Mouse (Mus musculus) embryonic facial prominence, embryonic 13.5 days (tissue): ENCODE data around the gene Galnt4. TPM values are rescaled to one million over a fixed set of nuclear protein-coding genes. Genes with fewer than 3 reads are reported as not detected.
"Not testable (repeated sequence)": the region's sequence is repeated elsewhere in the genome, so short reads cannot be mapped to it uniquely, and the experiment has no call there.

Experiments used
- ATAC-seq: fragments of 200-750 bp; cut with Nextera tagmentation; 2 replicates; pipeline ENCODE4 v1.8.0; 2017; ENCODE audit warnings: low read depth; ENCODE audit not compliant: insufficient number of reproducible peaks, insufficient read depth, low FRiP score, low TSS enrichment
- H3K27ac ChIP-seq: fragments of 300-500 bp; sonication (generic); 2 replicates; pipeline ENCODE4 v1.5.1; 2015; ENCODE audit warnings: moderate library complexity, mild to moderate bottlenecking, inconsistent platforms
- H3K27me3 ChIP-seq: fragments of 300-500 bp; sonication (generic); 2 replicates; pipeline ENCODE4 v1.6.1; 2015; ENCODE audit warnings: mild to moderate bottlenecking, inconsistent platforms
- H3K36me3 ChIP-seq: fragments of 300-500 bp; sonication (generic); 2 replicates; pipeline ENCODE4 v1.6.1; 2015; ENCODE audit warnings: mild to moderate bottlenecking, inconsistent platforms
- H3K4me1 ChIP-seq: fragments of 300-500 bp; sonication (generic); 2 replicates; pipeline ENCODE4 v1.6.1; 2015; ENCODE audit warnings: inconsistent platforms
- H3K4me2 ChIP-seq: fragments of 300-500 bp; sonication (generic); 2 replicates; pipeline ENCODE4 v1.6.1; 2015; ENCODE audit warnings: moderate library complexity, mild to moderate bottlenecking, inconsistent platforms
- H3K4me3 ChIP-seq: fragments of 300-500 bp; sonication (generic); 2 replicates; pipeline ENCODE4 v1.5.1; 2015; ENCODE audit warnings: mild to moderate bottlenecking, inconsistent platforms
- H3K9ac ChIP-seq: fragments of 300-500 bp; sonication (generic); 2 replicates; pipeline ENCODE4 v1.6.1; 2015; ENCODE audit warnings: mild to moderate bottlenecking, inconsistent platforms
- H3K9me3 ChIP-seq: fragments of 300-500 bp; sonication (generic); 2 replicates; pipeline ENCODE4 v1.6.1; 2016; ENCODE audit warnings: inconsistent platforms
- WGBS: fragments of 180-500 bp; shearing (Covaris S2); methylation state at CpG from one replicate; pipeline ENCODE4 v1.1.7; 2015; ENCODE audit warnings: mixed read lengths; 5-methylcytosine and 5-hydroxymethylcytosine counted together
- polyA plus RNA-seq: library from polyadenylated mRNA; unstranded; fragments of >200 nt; fragmentation: Nextera tagmentation; extraction: Ambion mirVana; gene quantifications from 2 replicates; pipeline ENCODE4 v1.2.1, GENCODE M21; 2015

Gene Galnt4
- polyA plus RNA-seq, 1 experiment from 2014 or later = 7.1 TPM

- no peak overlapping the region for H3K4me2 ChIP-seq
- H3K9ac ChIP-seq = no peak overlapping the region
- H3K4me3 ChIP-seq = no peak overlapping the region
- H3K27ac ChIP-seq = no peak overlapping the region
- H3K27me3 ChIP-seq = no peaks in the 10 kb centered on the region
- peaks cover 16% of the 10 kb centered on the region for H3K36me3 ChIP-seq
- ATAC-seq = no peak
- peaks cover 12% of the 10 kb centered on the region for H3K4me1 ChIP-seq
- no peaks in the 10 kb centered on the region for H3K9me3 ChIP-seq
- 93% methylated on average over 11 of the region's 11 CpGs for WGBS
These were observed 24.8 kb downstream of the Galnt4 start for GRCm38 (mm10) chr10:99132595-99133272.

GRCm38 (mm10) chr10:99133321-99133875 is 25.4 kb downstream of the Galnt4 start:
- WGBS = 94% methylated on average over 16 of the region's 16 CpGs
- Histone ChIP-seq H3K4me2 (no peak overlapping the region), H3K4me3 (no peak overlapping the region), H3K27me3 (no peaks in the 10 kb centered on the region), H3K9me3 (no peaks in the 10 kb centered on the region), H3K36me3 (peaks cover 16% of the 10 kb centered on the region), H3K9ac (no peak overlapping the region), H3K4me1 (peaks cover 12% of the 10 kb centered on the region), H3K27ac (no peak overlapping the region)
- ATAC-seq = no peak

DNA sequence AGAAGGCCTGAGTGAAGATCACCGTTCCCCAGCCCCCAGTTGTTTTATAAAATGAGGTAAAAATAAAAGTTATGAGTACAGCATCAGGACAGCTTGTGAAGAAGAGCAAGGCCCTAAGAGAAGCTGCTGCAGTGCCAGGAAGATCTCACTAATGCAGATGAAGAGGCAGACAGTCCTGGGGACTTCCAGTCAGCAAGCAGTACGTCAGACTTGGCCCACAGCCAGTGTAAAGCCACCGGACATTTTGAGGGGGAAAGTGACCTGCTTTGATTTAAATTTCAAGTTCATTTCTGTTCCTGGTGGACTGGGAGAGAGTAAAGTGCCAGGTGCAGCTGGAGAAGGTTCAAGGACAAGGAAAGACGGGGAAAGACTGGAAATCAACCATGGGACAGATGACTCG is 28.4 kb downstream of the Galnt4 start:
- no peak overlapping the region for H3K9ac ChIP-seq
- H3K4me3 ChIP-seq = no peak overlapping the region
- no peak overlapping the region for H3K4me2 ChIP-seq
- H3K27me3 ChIP-seq = no peaks in the 10 kb centered on the region
- WGBS = 74% methylated on average over 5 of the region's 5 CpGs
- H3K27ac ChIP-seq = no peak overlapping the region
- H3K36me3 ChIP-seq = peaks cover 5% of the 10 kb centered on the region; the same call in 1 of the 2 replicates
- H3K9me3 ChIP-seq = no peaks in the 10 kb centered on the region
- ATAC-seq = no peak
- no peaks in the 10 kb centered on the region; the same call in 1 of the 2 replicates for H3K4me1 ChIP-seq

DNA sequence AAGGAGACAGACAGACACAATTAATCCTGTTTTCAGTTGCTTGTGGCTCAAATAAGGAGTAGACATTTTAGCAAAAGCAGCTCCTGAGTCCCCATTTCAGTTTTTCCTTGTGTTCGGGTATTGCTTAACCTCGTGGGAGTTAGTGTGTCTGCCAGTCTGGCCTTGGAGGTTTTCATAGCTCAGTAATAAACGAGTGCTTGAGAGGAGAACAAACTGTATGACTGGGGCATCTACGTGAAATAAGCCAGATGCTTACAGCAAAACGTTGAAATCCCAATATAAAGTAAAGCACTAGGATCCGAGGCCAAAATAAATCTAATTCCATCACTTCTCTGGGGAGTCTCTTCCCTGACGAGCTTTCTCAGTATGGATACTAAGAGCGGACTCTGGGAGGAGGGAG is 37.7 kb downstream of the Galnt4 start:
- no peak overlapping the region for H3K4me2 ChIP-seq
- WGBS = 76% methylated on average over 8 of the region's 8 CpGs
- ATAC-seq = no peak
- H3K27ac ChIP-seq = no peak overlapping the region
- H3K9me3 ChIP-seq = no peaks in the 10 kb centered on the region
- H3K4me1 ChIP-seq = no peaks in the 10 kb centered on the region
- H3K27me3 ChIP-seq = no peaks in the 10 kb centered on the region
- no peak overlapping the region for H3K9ac ChIP-seq
- no peaks in the 10 kb centered on the region; the same call in 1 of the 2 replicates for H3K36me3 ChIP-seq
- H3K4me3 ChIP-seq = no peak overlapping the region

DNA sequence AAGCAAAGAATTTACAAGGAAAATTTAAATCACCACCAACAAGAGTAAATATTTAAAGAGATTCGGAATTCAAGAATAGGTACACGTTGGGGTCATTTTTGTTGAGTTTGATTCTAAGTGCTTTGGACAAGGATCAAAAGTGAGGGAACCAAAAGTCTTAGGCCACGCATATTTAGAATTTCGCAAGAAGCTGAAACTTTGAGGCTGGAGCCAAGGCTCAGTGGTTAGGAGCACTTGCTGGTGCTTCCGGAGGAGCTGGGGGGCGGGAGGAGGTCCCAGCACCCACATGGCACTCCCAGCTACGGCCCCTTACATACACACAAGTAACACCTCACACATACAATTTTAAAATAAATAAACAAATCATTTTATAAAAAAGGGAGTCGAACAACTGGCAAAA is 38.6 kb downstream of the Galnt4 start:
- H3K4me1 ChIP-seq = no peaks in the 10 kb centered on the region
- no peaks in the 10 kb centered on the region for H3K9me3 ChIP-seq
- no peak overlapping the region for H3K4me3 ChIP-seq
- no peak overlapping the region for H3K27ac ChIP-seq
- WGBS = 93% methylated on average over 8 of the region's 8 CpGs
- no peak for ATAC-seq
- H3K27me3 ChIP-seq = no peaks in the 10 kb centered on the region
- no peak overlapping the region for H3K4me2 ChIP-seq
- H3K9ac ChIP-seq = no peak overlapping the region
- no peaks in the 10 kb centered on the region; the same call in 1 of the 2 replicates for H3K36me3 ChIP-seq

GRCm38 (mm10) chr10:99150016-99150415 is 42.1 kb downstream of the Galnt4 start:
- no peak overlapping the region for H3K4me2 ChIP-seq
- no peak overlapping the region for H3K27ac ChIP-seq
- WGBS = 83% methylated on average over 6 of the region's 6 CpGs
- peaks cover 5% of the 10 kb centered on the region; the same call in 1 of the 2 replicates for H3K36me3 ChIP-seq
- H3K4me1 ChIP-seq = no peaks in the 10 kb centered on the region
- H3K9me3 ChIP-seq = no peaks in the 10 kb centered on the region
- H3K27me3 ChIP-seq = no peaks in the 10 kb centered on the region
- no peak overlapping the region for H3K4me3 ChIP-seq
- H3K9ac ChIP-seq = no peak overlapping the region
- no peak for ATAC-seq

DNA sequence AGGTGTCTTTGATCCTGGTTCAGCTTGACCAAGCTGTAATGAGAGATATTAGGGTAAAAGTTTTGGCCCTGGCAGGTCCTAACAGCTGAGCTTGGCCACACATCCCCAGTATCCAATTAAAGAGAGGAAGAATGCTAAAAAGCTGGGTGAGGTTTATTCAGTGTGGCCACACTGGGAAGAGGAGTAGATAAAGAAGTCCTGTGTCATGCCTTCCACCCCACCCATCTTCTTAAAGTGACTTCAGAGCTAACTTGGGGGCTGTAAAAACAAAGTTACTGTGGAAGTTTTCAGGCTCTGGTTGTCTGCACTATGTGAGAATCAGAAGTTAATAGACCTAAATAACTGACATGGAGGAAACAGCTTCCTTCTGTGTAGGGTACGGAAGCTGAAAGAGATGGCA is 43.6 kb downstream of the Galnt4 start:
- Histone ChIP-seq H3K4me3 (no peak overlapping the region), H3K9ac (no peak overlapping the region), H3K4me1 (no peaks in the 10 kb centered on the region), H3K36me3 (peaks cover 9% of the 10 kb centered on the region; the same call in 1 of the 2 replicates), H3K27me3 (no peaks in the 10 kb centered on the region), H3K9me3 (no peaks in the 10 kb centered on the region), H3K4me2 (no peak overlapping the region), H3K27ac (no peak overlapping the region)
- ATAC-seq = no peak
- WGBS = 89% methylated on average over 1 of the region's 1 CpGs

DNA sequence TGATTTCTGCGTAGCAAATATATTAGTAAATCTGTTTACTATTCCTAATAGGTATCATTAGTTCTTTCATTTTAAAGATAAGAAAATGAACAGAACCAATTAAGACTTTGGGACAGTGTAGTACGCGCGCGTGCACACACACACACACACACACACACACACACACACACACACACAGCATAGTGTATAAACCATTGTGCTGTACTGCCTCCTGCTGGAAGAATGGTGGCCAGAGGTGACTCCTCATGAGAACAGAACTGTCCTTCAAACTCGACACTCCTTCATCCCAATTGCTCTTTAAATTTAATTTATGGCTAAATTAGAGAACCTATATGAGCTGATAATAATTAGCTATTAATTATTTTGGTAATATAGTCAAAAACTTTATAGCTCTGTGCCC is 44.1 kb downstream of the Galnt4 start:
- Histone ChIP-seq H3K36me3 (peaks cover 12% of the 10 kb centered on the region; the same call in 1 of the 2 replicates), H3K27ac (no peak overlapping the region), H3K4me1 (no peaks in the 10 kb centered on the region), H3K9ac (no peak overlapping the region), H3K27me3 (no peaks in the 10 kb centered on the region), H3K4me3 (no peak overlapping the region), H3K9me3 (no peaks in the 10 kb centered on the region), H3K4me2 (no peak overlapping the region)
- 94% methylated on average over 6 of the region's 6 CpGs for WGBS
- no peak for ATAC-seq

- ATAC-seq = no peak
- H3K36me3 ChIP-seq = peaks cover 12% of the 10 kb centered on the region; the same call in 1 of the 2 replicates
- WGBS = 86% methylated on average over 8 of the region's 8 CpGs
These were observed 46.7 kb downstream of the Galnt4 start for GRCm38 (mm10) chr10:99154635-99155034.

GRCm38 (mm10) chr10:99156808-99157207 is 48.8 kb downstream of the Galnt4 start:
- no peaks in the 10 kb centered on the region for H3K9me3 ChIP-seq
- H3K4me2 ChIP-seq = no peak overlapping the region
- H3K27me3 ChIP-seq = no peaks in the 10 kb centered on the region
- H3K4me3 ChIP-seq = no peak overlapping the region
- H3K36me3 ChIP-seq = peaks cover 12% of the 10 kb centered on the region; the same call in 1 of the 2 replicates
- H3K27ac ChIP-seq = no peak overlapping the region
- WGBS = 92% methylated on average over 5 of the region's 5 CpGs
- H3K9ac ChIP-seq = no peak overlapping the region
- H3K4me1 ChIP-seq = no peaks in the 10 kb centered on the region
- ATAC-seq = no peak

More at GRCm38 (mm10) chr10:99154635-99155034, 46.7 kb downstream of the Galnt4 start:
- Histone ChIP-seq H3K9me3 (no peaks in the 10 kb centered on the region), H3K27ac (no peak overlapping the region), H3K4me3 (no peak overlapping the region), H3K4me1 (no peaks in the 10 kb centered on the region), H3K9ac (no peak overlapping the region), H3K27me3 (no peaks in the 10 kb centered on the region), H3K4me2 (no peak overlapping the region)

GRCm38 (mm10) chr10:99157697-99158096 is 49.7 kb downstream of the Galnt4 start:
- H3K9me3 ChIP-seq, H3K4me3 ChIP-seq, ATAC-seq, H3K27me3 ChIP-seq, H3K9ac ChIP-seq, H3K27ac ChIP-seq, H3K4me2 ChIP-seq, H3K4me1 ChIP-seq: not testable (repeated sequence)
- 93% methylated on average over 10 of the region's 10 CpGs for WGBS
- H3K36me3 ChIP-seq = peaks cover 12% of the 10 kb centered on the region; the same call in 1 of the 2 replicates

GRCm38 (mm10) chr10:99161987-99162582 is 54.1 kb downstream of the Galnt4 start:
- no peaks in the 10 kb centered on the region for H3K36me3 ChIP-seq
- no peak overlapping the region for H3K4me2 ChIP-seq
- H3K4me3 ChIP-seq = no peak overlapping the region
- no peak for ATAC-seq
- no peak overlapping the region for H3K9ac ChIP-seq
- WGBS = 40% methylated on average over 8 of the region's 8 CpGs
- no peak overlapping the region for H3K27ac ChIP-seq
- peaks cover 6% of the 10 kb centered on the region for H3K4me1 ChIP-seq
- no peaks in the 10 kb centered on the region for H3K27me3 ChIP-seq
- no peaks in the 10 kb centered on the region for H3K9me3 ChIP-seq
